Mouse (Mus musculus) stomach, embryonic 16.5 days (tissue): Measurements from ENCODE around the gene Neurl1a. TPM values are rescaled to one million over a fixed set of nuclear protein-coding genes. Genes with fewer than 3 reads are reported as not detected.
A peak's percentile ranks its signal among the peaks of the same experiment; 100 is the strongest.

Experiments
- ATAC-seq: fragments of 200-750 bp; cut with Nextera tagmentation; 2 replicates; pipeline ENCODE4 v1.8.0; 2017; ENCODE audit warnings: moderate number of reproducible peaks, moderate TSS enrichment; ENCODE audit not compliant: insufficient read depth, low FRiP score
- H3K27ac ChIP-seq: fragments of 300-500 bp; sonication (generic); 2 replicates; pipeline ENCODE4 v1.5.1; 2014; ENCODE audit warnings: low read length
- H3K27me3 ChIP-seq: fragments of 300-500 bp; sonication (generic); 2 replicates; pipeline ENCODE4 v1.6.1; 2014; ENCODE audit warnings: low read length, control low read depth, mixed read lengths; ENCODE audit not compliant: control insufficient read depth, insufficient read depth
- H3K36me3 ChIP-seq: fragments of 300-500 bp; sonication (generic); 2 replicates; pipeline ENCODE4 v1.6.1; 2014; ENCODE audit warnings: low read length; ENCODE audit not compliant: control insufficient read depth, insufficient read depth
- H3K4me1 ChIP-seq: fragments of 300-500 bp; sonication (generic); 2 replicates; pipeline ENCODE4 v1.6.1; 2014; ENCODE audit warnings: low read length, control low read depth, mixed read lengths; ENCODE audit not compliant: control insufficient read depth, insufficient read depth
- H3K4me2 ChIP-seq: fragments of 300-500 bp; sonication (generic); 2 replicates; pipeline ENCODE4 v1.6.1; 2014; ENCODE audit warnings: low read depth, low read length, mixed read lengths
- H3K4me3 ChIP-seq: fragments of 300-500 bp; sonication (generic); replicated peaks from 2 replicates; pipeline ENCODE4 v1.5.1; 2014; ENCODE audit warnings: mild to moderate bottlenecking, low read length
- H3K9ac ChIP-seq: fragments of 300-500 bp; sonication (generic); 2 replicates; pipeline ENCODE4 v1.6.1; 2014; ENCODE audit warnings: low read length
- H3K9me3 ChIP-seq: fragments of 300-500 bp; sonication (generic); replicated peaks from 2 replicates; pipeline ENCODE4 v1.6.1; 2016; ENCODE audit warnings: low read length, control low read depth; ENCODE audit not compliant: control insufficient read depth
- WGBS: fragments of 180-500 bp; shearing (Covaris S2); extraction: QIAGEN DNeasy Blood & Tissue Kit; methylation state at CpG from one replicate; pipeline ENCODE4 v1.1.7; 2014; 5-methylcytosine and 5-hydroxymethylcytosine counted together
- polyA plus RNA-seq: library from polyadenylated mRNA; unstranded; fragments of >200 nt; fragmentation: Nextera tagmentation; extraction: Ambion mirVana; gene quantifications from 2 replicates; pipeline ENCODE4 v1.2.1, GENCODE M21; 2015

Gene Neurl1a
- polyA plus RNA-seq, 1 experiment from 2014 or later = 6.8 TPM

- ATAC-seq = no peak
- WGBS = 78% methylated on average over 13 of the region's 13 CpGs
- Histone ChIP-seq H3K4me1 (peaks cover 8% of the 10 kb centered on the region), H3K9ac (no peak overlapping the region), H3K4me3 (no peak overlapping the region), H3K9me3 (no peaks in the 10 kb centered on the region), H3K27me3 (no peaks in the 10 kb centered on the region), H3K27ac (no peak overlapping the region; the same call in 1 of the 2 replicates), H3K4me2 (no peak overlapping the region), H3K36me3 (no peaks in the 10 kb centered on the region)
These were observed 20.2 kb downstream of the Neurl1a start for GRCm38 (mm10) chr19:47198671-47199350.

- Histone ChIP-seq H3K27ac (peak overlapping the region; percentile 85), H3K27me3 (no peaks in the 10 kb centered on the region), H3K9ac (peak overlapping the region; percentile 48), H3K9me3 (no peaks in the 10 kb centered on the region), H3K4me3 (no peak overlapping the region), H3K4me1 (peaks cover 8% of the 10 kb centered on the region), H3K36me3 (no peaks in the 10 kb centered on the region), H3K4me2 (peak overlapping the region; percentile 26; the same call in 1 of the 2 replicates)
- ATAC-seq = peak; percentile 65; the same call in 1 of the 2 replicates
- 33% methylated on average over 12 of the region's 12 CpGs for WGBS
These were observed 23.4 kb downstream of the Neurl1a start for GRCm38 (mm10) chr19:47201972-47202371.

- Histone ChIP-seq H3K9me3 (no peaks in the 10 kb centered on the region), H3K9ac (peak overlapping the region; percentile 38; the same call in 1 of the 2 replicates), H3K27ac (peak overlapping the region; percentile 85), H3K4me3 (no peak overlapping the region), H3K4me1 (peaks cover 8% of the 10 kb centered on the region), H3K27me3 (no peaks in the 10 kb centered on the region), H3K36me3 (no peaks in the 10 kb centered on the region), H3K4me2 (peak overlapping the region; percentile 26; the same call in 1 of the 2 replicates)
- WGBS = 33% methylated on average over 6 of the region's 6 CpGs
- peak; percentile 46; the same call in 1 of the 2 replicates for ATAC-seq
These were observed 23.8 kb downstream of the Neurl1a start for GRCm38 (mm10) chr19:47202429-47202828.

- 81% methylated on average over 6 of the region's 6 CpGs for WGBS
- Histone ChIP-seq H3K4me1 (peaks cover 8% of the 10 kb centered on the region), H3K36me3 (no peaks in the 10 kb centered on the region), H3K9me3 (no peaks in the 10 kb centered on the region), H3K4me3 (no peak overlapping the region), H3K9ac (no peak overlapping the region), H3K4me2 (no peak overlapping the region), H3K27me3 (no peaks in the 10 kb centered on the region), H3K27ac (peak overlapping the region; percentile 85)
- ATAC-seq = no peak
These were observed 24.4 kb downstream of the Neurl1a start for GRCm38 (mm10) chr19:47203042-47203441.

- Histone ChIP-seq H3K27me3 (no peaks in the 10 kb centered on the region), H3K4me2 (no peak overlapping the region), H3K9ac (no peak overlapping the region), H3K4me3 (no peak overlapping the region), H3K9me3 (no peaks in the 10 kb centered on the region), H3K27ac (no peak overlapping the region), H3K4me1 (peaks cover 8% of the 10 kb centered on the region), H3K36me3 (no peaks in the 10 kb centered on the region)
- WGBS = 86% methylated on average over 6 of the region's 6 CpGs
- ATAC-seq = no peak
These were observed 26.0 kb downstream of the Neurl1a start for GRCm38 (mm10) chr19:47204653-47205052.

- Histone ChIP-seq H3K27ac (no peak overlapping the region), H3K9ac (no peak overlapping the region), H3K4me3 (no peak overlapping the region), H3K4me2 (no peak overlapping the region), H3K4me1 (peaks cover 8% of the 10 kb centered on the region), H3K9me3 (no peaks in the 10 kb centered on the region), H3K36me3 (no peaks in the 10 kb centered on the region), H3K27me3 (no peaks in the 10 kb centered on the region)
- no peak for ATAC-seq
- 50% methylated on average over 1 of the region's 1 CpGs for WGBS
These were observed 27.5 kb downstream of the Neurl1a start for GRCm38 (mm10) chr19:47206126-47206525.

- Histone ChIP-seq H3K9me3 (no peaks in the 10 kb centered on the region), H3K4me2 (no peak overlapping the region), H3K27me3 (no peaks in the 10 kb centered on the region), H3K36me3 (no peaks in the 10 kb centered on the region), H3K9ac (no peak overlapping the region), H3K4me3 (no peak overlapping the region), H3K27ac (no peak overlapping the region), H3K4me1 (no peaks in the 10 kb centered on the region)
- ATAC-seq = no peak
- 92% methylated on average over 4 of the region's 4 CpGs for WGBS
These were observed 31.8 kb downstream of the Neurl1a start for GRCm38 (mm10) chr19:47210432-47210831.

- Histone ChIP-seq H3K9ac (no peak overlapping the region), H3K4me3 (no peak overlapping the region), H3K4me2 (no peak overlapping the region), H3K36me3 (no peaks in the 10 kb centered on the region), H3K27ac (no peak overlapping the region), H3K9me3 (no peaks in the 10 kb centered on the region), H3K27me3 (no peaks in the 10 kb centered on the region), H3K4me1 (no peaks in the 10 kb centered on the region)
- 73% methylated on average over 10 of the region's 10 CpGs for WGBS
- ATAC-seq = no peak
These were observed 33.1 kb downstream of the Neurl1a start for GRCm38 (mm10) chr19:47211609-47212312.

- no peaks in the 10 kb centered on the region for H3K27me3 ChIP-seq
- no peak overlapping the region for H3K4me2 ChIP-seq
- no peak overlapping the region for H3K27ac ChIP-seq
- no peak overlapping the region for H3K4me3 ChIP-seq
- no peak for ATAC-seq
- no peaks in the 10 kb centered on the region for H3K4me1 ChIP-seq
- H3K9ac ChIP-seq = no peak overlapping the region
- H3K36me3 ChIP-seq = no peaks in the 10 kb centered on the region
- no peaks in the 10 kb centered on the region for H3K9me3 ChIP-seq
- WGBS = 83% methylated on average over 7 of the region's 7 CpGs
These were observed 33.8 kb downstream of the Neurl1a start for GRCm38 (mm10) chr19:47212401-47212800.
